Mouse (Mus musculus) adipocyte (in vitro differentiated cells): Measurements from ENCODE around the gene Hoxa5.

Experiments
- DNase-seq: peaks from one replicate; pipeline ENCODE4 v3.0.0-alpha.2; 2016; ENCODE audit warnings: low spot score

Gene Hoxa5

GRCm38 (mm10) chr6:52200073-52200750 is 4.2 kb downstream of the Hoxa5 start:
- DNase-seq: no peak

- DNase-seq: peak; percentile 82
Measured at GRCm38 (mm10) chr6:52197271-52197670, 7.1 kb downstream of the Hoxa5 start.

GRCm38 (mm10) chr6:52196811-52197210 is 7.6 kb downstream of the Hoxa5 start:
- no peak for DNase-seq

DNA sequence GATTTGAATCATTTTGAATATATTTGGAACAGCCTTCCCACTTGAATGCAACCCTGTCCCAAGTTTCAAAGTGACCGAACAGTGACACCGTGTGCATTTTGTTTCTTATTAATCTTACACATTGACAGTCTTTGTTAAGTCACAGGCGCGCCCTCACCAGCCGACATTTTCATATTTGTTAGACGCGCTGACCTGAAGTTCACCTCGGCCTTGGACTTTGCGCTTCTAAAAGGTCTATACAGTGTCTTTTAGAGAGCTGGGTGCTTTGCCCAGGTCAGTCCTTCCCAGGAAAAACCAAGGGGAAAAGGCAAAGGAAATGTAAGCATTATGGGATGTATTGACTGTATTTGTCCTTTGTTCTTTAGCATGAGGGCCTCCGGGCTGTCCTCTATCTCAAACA is 9.7 kb downstream of the Hoxa5 start:
- no peak for DNase-seq

GRCm38 (mm10) chr6:52191860-52192550 is 12.4 kb downstream of the Hoxa5 start:
- peak; percentile 85 for DNase-seq

DNA sequence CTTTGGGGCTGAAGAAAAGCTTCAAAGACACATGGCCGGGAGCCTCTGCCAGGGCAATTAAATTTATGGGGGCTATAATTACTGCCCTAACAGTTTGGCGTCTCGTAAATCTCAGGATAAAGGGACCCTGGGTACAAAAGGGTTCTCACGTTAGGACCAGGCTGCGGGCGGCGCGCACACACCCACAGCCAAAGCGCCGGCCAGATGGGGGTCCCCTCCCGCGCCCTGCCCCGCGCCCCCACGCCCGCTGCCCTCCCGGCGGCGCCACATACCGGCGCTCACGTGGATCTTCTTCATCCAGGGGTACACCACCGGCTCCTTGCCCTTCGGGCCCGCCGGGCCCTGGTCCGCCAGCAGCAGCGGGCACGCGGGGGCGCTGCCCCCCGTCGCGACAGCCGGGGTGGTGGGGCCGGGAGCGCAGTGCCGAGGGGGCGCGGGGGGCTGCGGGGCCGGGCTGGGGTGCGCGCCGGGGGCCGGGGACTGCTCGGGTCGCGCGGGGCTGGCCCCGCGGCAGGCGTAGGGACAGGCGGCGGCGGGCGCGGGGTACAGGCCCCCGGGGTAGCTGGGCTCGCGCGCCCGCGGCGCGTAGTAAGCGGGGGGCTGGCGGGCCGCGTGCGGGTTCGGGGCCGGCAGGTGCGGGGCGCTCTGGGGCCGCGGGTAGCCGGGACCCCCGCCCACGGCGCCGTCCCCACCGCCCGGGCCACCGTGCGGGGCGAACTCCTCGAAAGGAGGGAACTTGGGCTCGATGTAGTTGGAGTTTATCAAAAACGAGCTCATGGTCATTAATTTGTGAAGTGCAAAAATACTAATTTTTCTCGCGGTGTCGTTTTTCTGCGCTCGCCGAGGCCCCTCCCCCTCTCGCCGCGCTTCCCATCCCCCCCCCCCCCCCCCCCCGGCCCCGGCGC is 13.2 kb downstream of the Hoxa5 start, which contains the start of gene Hoxa4:
Gene Hoxa4 (minus strand): TSS at position 848 of the 905 bp plus-strand sequence.
- DNase-seq: no peak

GRCm38 (mm10) chr6:52190410-52190809 is 14.0 kb downstream of the Hoxa5 start:
- no peak for DNase-seq

DNA sequence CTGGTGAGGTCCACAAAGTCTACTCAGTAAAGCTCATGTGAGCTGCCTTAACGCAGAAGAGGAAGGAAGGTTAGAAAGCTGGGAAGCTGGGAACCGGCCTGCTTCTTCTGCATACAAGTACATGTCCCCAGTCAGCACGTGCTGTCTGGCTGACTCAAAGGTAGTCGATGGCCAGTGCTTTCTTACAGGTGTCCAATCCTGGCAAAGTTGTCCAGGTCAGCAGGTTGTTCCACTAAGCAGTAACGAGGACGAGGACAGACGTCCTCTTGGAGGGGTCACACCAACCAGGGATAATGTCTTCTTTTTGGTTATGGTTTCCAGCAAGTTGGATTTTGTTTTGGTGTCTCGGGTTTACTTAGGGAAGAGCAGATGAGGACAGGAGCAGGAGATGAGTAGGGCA is 14.5 kb downstream of the Hoxa5 start:
- no peak for DNase-seq

- peak; percentile 95 for DNase-seq
Measured at GRCm38 (mm10) chr6:52189172-52189591, 15.2 kb downstream of the Hoxa5 start.

- DNase-seq: no peak
Measured at GRCm38 (mm10) chr6:52186500-52186899, 17.9 kb downstream of the Hoxa5 start.

DNA sequence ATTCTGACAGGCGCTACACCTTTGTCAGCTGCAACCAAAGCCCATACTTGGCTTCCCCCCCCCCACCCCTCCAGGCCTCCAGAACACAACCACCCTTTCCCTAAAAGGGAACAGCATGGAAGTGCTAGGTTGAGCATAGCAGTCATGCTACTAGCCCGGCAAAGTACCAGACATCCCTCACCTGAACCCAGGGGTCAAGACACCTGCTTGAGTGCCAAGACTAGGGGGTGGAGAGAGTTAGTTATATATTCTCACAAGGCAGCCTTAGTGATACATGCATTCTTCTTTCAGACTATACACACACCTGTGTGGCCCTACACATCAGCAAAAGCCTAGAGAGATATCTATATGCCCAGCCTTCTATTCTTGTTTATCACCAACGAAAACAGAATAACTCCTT is 18.6 kb downstream of the Hoxa5 start:
- no peak for DNase-seq

GRCm38 (mm10) chr6:52185222-52185621 is 19.2 kb downstream of the Hoxa5 start:
- peak; percentile 85 for DNase-seq

- DNase-seq: peak; percentile 76
Measured at GRCm38 (mm10) chr6:52184668-52185067, 19.7 kb downstream of the Hoxa5 start.

GRCm38 (mm10) chr6:52183311-52184080 is 20.9 kb downstream of the Hoxa5 start:
- DNase-seq: no peak

DNA sequence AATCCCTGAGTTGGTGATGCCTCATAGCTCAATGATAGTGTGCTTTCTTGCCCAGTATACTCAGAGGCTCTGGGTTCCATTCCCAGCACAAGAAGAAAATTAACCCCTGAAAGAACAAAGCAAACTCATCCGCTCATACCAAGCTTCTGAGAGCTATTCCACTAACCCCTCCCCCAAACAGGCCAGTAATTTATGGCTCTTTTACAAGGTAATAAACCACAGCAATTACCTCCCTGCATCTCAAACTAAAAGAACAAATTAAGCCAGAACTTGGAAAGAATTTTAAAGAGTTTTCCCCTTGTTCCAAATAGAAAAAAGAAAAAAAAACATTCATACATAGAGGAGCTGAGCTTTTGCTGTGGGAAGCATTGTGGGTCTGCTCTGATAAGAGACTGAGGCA is 21.6 kb downstream of the Hoxa5 start:
- DNase-seq: no peak

- DNase-seq: no peak
Measured at GRCm38 (mm10) chr6:52182030-52182429, 22.4 kb downstream of the Hoxa5 start.

DNA sequence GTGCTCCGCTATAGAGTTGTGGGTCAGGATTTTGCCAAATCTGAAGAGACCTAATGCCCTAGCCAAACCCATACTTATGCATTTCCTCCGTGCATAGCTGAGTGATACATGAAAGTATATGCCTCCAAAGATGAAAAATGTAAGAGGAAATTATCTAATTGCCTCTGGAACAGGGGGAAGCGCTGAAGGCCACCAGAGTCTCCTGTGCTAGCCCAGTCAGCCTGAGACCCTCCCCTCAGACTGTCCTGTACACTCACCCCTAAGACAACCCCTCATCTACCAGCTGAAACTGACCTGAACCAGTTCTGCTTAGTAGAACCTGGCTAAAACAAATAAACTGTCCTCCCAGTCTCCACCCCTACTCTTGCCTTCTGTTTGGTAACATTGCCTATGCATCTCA is 23.7 kb downstream of the Hoxa5 start:
- DNase-seq: no peak

GRCm38 (mm10) chr6:52180213-52180710 is 24.1 kb downstream of the Hoxa5 start:
- no peak for DNase-seq

DNA sequence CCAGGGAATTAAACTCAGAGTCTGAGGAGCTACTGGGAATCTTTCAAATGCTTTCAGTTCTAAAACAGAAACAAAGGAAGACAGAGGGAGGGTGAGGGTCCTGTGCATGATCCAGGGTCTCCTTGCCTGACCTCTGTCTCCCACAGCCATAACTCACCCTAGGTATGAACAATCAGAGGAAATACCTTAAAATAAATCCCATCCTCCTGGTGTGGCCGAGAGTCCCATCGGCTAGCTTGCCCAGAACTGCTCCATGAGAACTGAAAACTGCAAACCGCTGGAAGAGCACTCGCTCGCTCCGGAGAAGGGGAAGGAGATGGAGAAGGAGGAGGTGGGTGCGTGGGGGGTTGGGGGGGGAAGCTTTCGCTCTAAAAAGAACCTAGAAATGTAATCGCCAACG is 24.7 kb downstream of the Hoxa5 start:
- DNase-seq: no peak

DNA sequence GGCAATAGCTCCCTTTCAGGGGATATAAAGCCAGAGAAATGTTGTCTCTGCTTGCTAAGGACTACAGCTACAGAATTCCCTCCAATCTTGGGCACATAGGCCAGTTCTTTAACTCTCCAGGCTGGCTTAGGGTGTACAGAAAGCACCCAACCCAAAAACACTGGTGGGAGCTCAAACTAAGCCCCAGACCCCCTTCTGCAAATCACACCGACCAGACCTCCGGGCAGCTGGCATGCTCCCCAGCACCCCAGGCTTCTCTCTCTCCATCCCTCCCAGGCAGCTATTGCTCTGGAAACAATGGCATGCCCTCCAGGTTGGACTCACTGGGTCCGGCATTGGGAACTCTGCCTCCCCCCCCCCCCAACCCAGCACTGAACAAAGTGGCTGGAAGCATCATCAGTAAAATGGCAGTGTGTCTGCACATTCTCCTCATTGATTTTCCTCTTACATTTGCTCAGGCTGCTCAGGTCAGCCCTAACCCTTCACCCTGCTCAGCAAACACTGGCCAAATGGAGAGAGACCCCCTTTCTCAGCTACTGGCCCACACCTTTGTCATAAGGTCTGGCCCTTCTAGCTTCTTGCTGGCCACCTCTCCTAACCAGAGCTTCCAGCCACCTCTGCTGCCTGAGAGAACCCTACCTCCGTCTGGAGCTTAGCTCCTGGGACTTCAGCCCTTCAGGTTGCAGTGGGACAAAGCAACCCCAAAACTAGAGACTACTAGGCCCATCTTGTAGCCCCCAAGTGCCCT is 25.3 kb downstream of the Hoxa5 start:
- DNase-seq: no peak

DNA sequence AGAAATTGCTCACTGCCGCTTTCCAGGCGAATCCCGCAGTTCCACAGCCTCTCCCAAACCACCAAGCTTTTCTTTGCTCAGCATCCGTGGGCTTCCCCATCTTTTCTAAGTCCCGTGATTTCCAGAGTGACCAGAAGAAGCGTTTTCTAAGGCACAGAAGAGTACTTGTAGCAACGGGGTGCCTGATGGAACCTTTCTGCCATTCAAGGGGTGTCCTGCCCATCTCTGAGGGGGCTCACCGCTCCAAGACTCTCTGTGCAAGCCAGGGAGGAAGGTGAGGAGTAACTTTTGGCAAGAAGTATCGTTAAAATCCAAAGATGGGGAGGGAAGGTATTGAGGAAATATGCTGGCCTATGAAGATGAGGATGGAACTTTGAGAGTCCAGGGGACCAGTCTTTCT is 26.6 kb downstream of the Hoxa5 start:
- no peak for DNase-seq
